Mouse (Mus musculus): ENCODE data around the gene 9330182L06Rik.

Gene 9330182L06Rik

GRCm38 (mm10) chr5:9364937-9365336 lies 99.0 kb downstream of the 9330182L06Rik start:
- no peak for DNase-seq (ENCODE audit: low read depth)

GRCm38 (mm10) chr5:9367920-9368692 lies 102.2 kb downstream of the 9330182L06Rik start:
- DNase-seq (ENCODE audit: low read depth) = no peak

- no peak for DNase-seq (ENCODE audit: low read depth)
Observed at GRCm38 (mm10) chr5:9371127-9371526, 105.2 kb downstream of the 9330182L06Rik start.

- no peak for DNase-seq (ENCODE audit: low read depth)
Observed at GRCm38 (mm10) chr5:9373341-9373740, 107.4 kb downstream of the 9330182L06Rik start.

GRCm38 (mm10) chr5:9389968-9390367 lies 124.0 kb downstream of the 9330182L06Rik start:
- DNase-seq (ENCODE audit: low read depth) = no peak

GRCm38 (mm10) chr5:9391858-9392393 lies 126.0 kb downstream of the 9330182L06Rik start:
- DNase-seq (ENCODE audit: low read depth) = no peak

- DNase-seq (ENCODE audit: low read depth) = no peak
Observed at GRCm38 (mm10) chr5:9417098-9417497, 151.2 kb downstream of the 9330182L06Rik start.

GRCm38 (mm10) chr5:9417802-9418201 lies 151.9 kb downstream of the 9330182L06Rik start:
- DNase-seq (ENCODE audit: low read depth) = no peak

GRCm38 (mm10) chr5:9419964-9420363 lies 154.0 kb downstream of the 9330182L06Rik start:
- no peak for DNase-seq (ENCODE audit: low read depth)

GRCm38 (mm10) chr5:9424464-9424863 lies 158.5 kb downstream of the 9330182L06Rik start:
- no peak for DNase-seq (ENCODE audit: low read depth)

- DNase-seq (ENCODE audit: low read depth) = no peak
Observed at GRCm38 (mm10) chr5:9427165-9427564, 161.2 kb downstream of the 9330182L06Rik start.

GRCm38 (mm10) chr5:9427581-9428241 lies 161.8 kb downstream of the 9330182L06Rik start:
- peak; percentile 34 for DNase-seq (ENCODE audit: low read depth)

- DNase-seq (ENCODE audit: low read depth) = no peak
Observed at GRCm38 (mm10) chr5:9428728-9429127, 162.8 kb downstream of the 9330182L06Rik start.

- DNase-seq (ENCODE audit: low read depth) = no peak
Observed at GRCm38 (mm10) chr5:9446146-9446545, 180.2 kb downstream of the 9330182L06Rik start.

- no peak for DNase-seq (ENCODE audit: low read depth)
Observed at GRCm38 (mm10) chr5:9448931-9449330, 183.0 kb downstream of the 9330182L06Rik start.

- DNase-seq (ENCODE audit: low read depth) = no peak
Observed at GRCm38 (mm10) chr5:9449570-9449969, 183.7 kb downstream of the 9330182L06Rik start.

- no peak for DNase-seq (ENCODE audit: low read depth)
Observed at GRCm38 (mm10) chr5:9453298-9453697, 187.4 kb downstream of the 9330182L06Rik start.

- DNase-seq (ENCODE audit: low read depth) = no peak
Observed at GRCm38 (mm10) chr5:9477587-9477986, 211.7 kb downstream of the 9330182L06Rik start.

GRCm38 (mm10) chr5:9495456-9495855 lies 229.5 kb downstream of the 9330182L06Rik start:
- DNase-seq (ENCODE audit: low read depth) = no peak

- no peak for DNase-seq (ENCODE audit: low read depth)
Observed at GRCm38 (mm10) chr5:9497235-9497634, 231.3 kb downstream of the 9330182L06Rik start.

GRCm38 (mm10) chr5:9511027-9511426 lies 245.1 kb downstream of the 9330182L06Rik start:
- no peak for DNase-seq (ENCODE audit: low read depth)

- DNase-seq (ENCODE audit: low read depth) = no peak
Observed at GRCm38 (mm10) chr5:9525507-9525906, 259.6 kb downstream of the 9330182L06Rik start.
